Mouse (Mus musculus) CD4-positive, CD25-positive, alpha-beta regulatory T cell (primary cell): ENCODE measurements around the gene Olfr1211. TPM values are rescaled to one million over a fixed set of nuclear protein-coding genes. Genes with fewer than 3 reads are reported as not detected.

Experiments
- polyA plus RNA-seq: library from polyadenylated mRNA; unstranded; fragments of 100-300 nt; shearing (Covaris generic); gene quantifications from one replicate; pipeline ENCODE4 v1.2.1, GENCODE M21; 2017

Olfr1211 gene
- not detected for polyA plus RNA-seq

GRCm38 (mm10) chr2:88938011-88938410 lies at the start of gene Olfr1211:
Gene Olfr1211 (minus strand): TSS chr2:88938111.

GRCm38 (mm10) chr2:88980181-88980580 lies 42.3 kb upstream of the Olfr1211 start, which contains the start of gene Gm13762:
Gene Gm13762 (minus strand): TSS chr2:88980281.

GRCm38 (mm10) chr2:88953669-88954068 lies 15.8 kb upstream of the Olfr1211 start, which contains the start of gene Olfr1212:
Gene Olfr1212 (plus strand): TSS chr2:88953969.

GRCm38 (mm10) chr2:88915057-88915456 lies 22.9 kb downstream of the Olfr1211 start, which contains the start of gene Olfr1209:
Gene Olfr1209 (minus strand): TSS chr2:88915157.

GRCm38 (mm10) chr2:88902211-88902610 lies 35.7 kb downstream of the Olfr1211 start, which contains the start of gene Olfr1208:
Gene Olfr1208 (minus strand): TSS chr2:88902311.

Other genes starting within 250 kb of the Olfr1211 start
- 0.11 TPM for gene Olfr1195, start 248.9 kb downstream of the Olfr1211 start, polyA plus RNA-seq
- not detected for gene Olfr1196, start 233.5 kb downstream of the Olfr1211 start, polyA plus RNA-seq
- not detected for gene Olfr1197, start 205.7 kb downstream of the Olfr1211 start, polyA plus RNA-seq
- not detected for gene Olfr1198, start 186.7 kb downstream of the Olfr1211 start, polyA plus RNA-seq
- gene Olfr1199, start 177.6 kb downstream of the Olfr1211 start, polyA plus RNA-seq: not detected
- not detected for gene Olfr1200, start 167.6 kb downstream of the Olfr1211 start, polyA plus RNA-seq
- gene Olfr1201, start 145.1 kb downstream of the Olfr1211 start, polyA plus RNA-seq: not detected
- not detected for gene Olfr1202, start 123.6 kb downstream of the Olfr1211 start, polyA plus RNA-seq
- not detected for gene Olfr1205, start 108.4 kb downstream of the Olfr1211 start, polyA plus RNA-seq
- gene Olfr1204, start 88.8 kb downstream of the Olfr1211 start, polyA plus RNA-seq: not detected
- gene Olfr1206, start 74.9 kb downstream of the Olfr1211 start, polyA plus RNA-seq: 0.11 TPM
- not detected for gene Olfr1208, start 35.8 kb downstream of the Olfr1211 start, polyA plus RNA-seq
- not detected for gene Olfr1209, start 23.0 kb downstream of the Olfr1211 start, polyA plus RNA-seq
- gene Olfr1212, start 15.9 kb upstream of the Olfr1211 start, polyA plus RNA-seq: not detected
- gene Gm13762, start 42.2 kb upstream of the Olfr1211 start, polyA plus RNA-seq: not detected
- gene Olfr1214, start 54.5 kb upstream of the Olfr1211 start, polyA plus RNA-seq: not detected
- gene Olfr1215, start 68.9 kb upstream of the Olfr1211 start, polyA plus RNA-seq: not detected
- gene Olfr1216, start 80.2 kb upstream of the Olfr1211 start, polyA plus RNA-seq: not detected
- not detected for gene Olfr1217, start 94.0 kb upstream of the Olfr1211 start, polyA plus RNA-seq
- gene Olfr1218, start 123.1 kb upstream of the Olfr1211 start, polyA plus RNA-seq: not detected
- not detected for gene Olfr1219, start 145.4 kb upstream of the Olfr1211 start, polyA plus RNA-seq
- 0.07 TPM for gene Olfr1220, start 168.7 kb upstream of the Olfr1211 start, polyA plus RNA-seq
- not detected for gene Olfr1221, start 179.2 kb upstream of the Olfr1211 start, polyA plus RNA-seq
- not detected for gene Olfr1222, start 194.9 kb upstream of the Olfr1211 start, polyA plus RNA-seq
- gene Olfr1223, start 213.4 kb upstream of the Olfr1211 start, polyA plus RNA-seq: not detected
- gene Olfr1224-ps1, start 226.0 kb upstream of the Olfr1211 start, polyA plus RNA-seq: not detected
- gene Olfr1225, start 236.6 kb upstream of the Olfr1211 start, polyA plus RNA-seq: 0.07 TPM